Mouse (Mus musculus) liver, postnatal 0 days (tissue): ENCODE results near the gene Fam89b.

Experiments
- CTCF ChIP-seq: sonication (generic); IDR thresholded peaks from 2 replicates; pipeline ENCODE4 v1.5.1; 2016; ENCODE audit warnings: antibody characterized with exemption, low read depth
- EP300 ChIP-seq: IDR thresholded peaks from 2 replicates; pipeline ENCODE4 v1.6.1; 2016; ENCODE audit warnings: antibody characterized with exemption, low read depth, mild to moderate bottlenecking

DNA sequence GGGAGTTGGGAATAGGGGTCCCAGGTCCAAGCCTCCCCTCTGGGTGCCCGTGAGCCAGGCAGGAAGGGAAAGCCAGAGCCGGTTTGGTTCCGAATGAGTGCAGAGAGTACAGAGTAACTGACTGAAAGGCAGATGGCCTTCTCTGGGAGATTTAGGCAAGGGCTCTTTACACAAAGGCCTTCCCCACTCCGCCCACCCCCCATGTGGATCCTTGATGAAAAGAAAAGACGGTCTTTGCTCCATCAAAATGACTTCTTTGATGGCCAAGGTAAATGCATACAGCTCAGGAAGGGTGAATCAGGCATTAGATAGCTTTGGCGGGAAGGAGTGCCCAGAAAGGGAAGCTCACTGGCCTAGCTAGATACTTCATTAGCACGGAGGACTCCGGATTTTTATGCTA lies 48.9 kb upstream of the Fam89b start:
- no peak for TF ChIP-seq CTCF
- TF ChIP-seq EP300 = no peak
